Mouse (Mus musculus) left cerebral cortex, adult 2 months (tissue): ENCODE results near the gene Pik3cb. TPM values are rescaled to one million over a fixed set of nuclear protein-coding genes. Genes with fewer than 3 reads are reported as not detected.

Experiments
- DNase-seq, 2 experiments: peaks; one replicate each; pipeline ENCODE4 v3.0.0; 2021 to 2022; ENCODE audit warnings: low spot score in 2 of 2, mixed read lengths in 1 of 2; ENCODE audit errors: extremely low spot score in 1 of 2
- H3K27ac ChIP-seq: fragments of 200-600 bp; 2 replicates; pipeline ENCODE4 v1.8.1; 2022
- H3K4me3 ChIP-seq: fragments of 200-600 bp; 2 replicates; pipeline ENCODE4 v1.8.1; 2022
- CTCF ChIP-seq: fragments of 200-600 bp; IDR thresholded peaks from 2 replicates; pipeline ENCODE4 v1.8.1; 2022; ENCODE audit warnings: antibody characterized with exemption, mild to moderate bottlenecking, moderate library complexity
- intact Hi-C: fragments of 180-260 bp; cut with DNase I; formaldehyde crosslinking; loops from one replicate; pipeline ENCODE4 v1.15.1; 2025
- long read RNA-seq, 2 experiments: library from polyadenylated mRNA; stranded (forward); transcript quantifications; one replicate each; pipeline ENCODE4 v2.0.0; 2021; ENCODE audit warnings: borderline mapping rate in 2 of 2
- total RNA-seq, 2 experiments: library from RNA; stranded (reverse); gene quantifications; 2 replicates each; pipeline ENCODE4 v1.2.3; 2021

The Pik3cb gene
- 10 to 100 TPM; 23.5 to 25.6 TPM for total RNA-seq
- long read RNA-seq, experiment 1, full-length matches to known transcripts, result 38 of 67 reads
- long read RNA-seq, experiment 1, partial matches to known transcripts, result 3 of 67 reads
- long read RNA-seq, experiment 1, other reads (novel, unspliced or antisense), result 26 of 67 reads
- long read RNA-seq, experiment 2, full-length matches to known transcripts, result 28 of 58 reads
- long read RNA-seq, experiment 2, partial matches to known transcripts, result 2 of 58 reads
- long read RNA-seq, experiment 2, other reads (novel, unspliced or antisense), result 28 of 58 reads

GRCm38 (mm10) chr9:99140063-99140882 lies at the start of gene Pik3cb:
TSS of gene Pik3cb (minus strand) at chr9:99140621.
- Histone ChIP-seq H3K27ac (peak within 1 kb of the TSS; percentile 92), H3K4me3 (peak within 1 kb of the TSS; percentile 85)
- TF ChIP-seq CTCF, result no peak
- intact Hi-C loops, result loop anchor here (1.0 to 5.0 kb wide), 3 partner anchors 82 to 297 kb away; partner anchors contain the start of genes Cep70 and Mras
- peak; percentile 97 to 99 for DNase-seq

- H3K27ac ChIP-seq, result no peak overlapping the region
- no peak for DNase-seq
- H3K4me3 ChIP-seq, result no peak overlapping the region
- intact Hi-C loops, result no loop called here
- no peak for TF ChIP-seq CTCF
Observed at GRCm38 (mm10) chr9:99183043-99183670, 42.7 kb upstream of the Pik3cb start.

GRCm38 (mm10) chr9:99182121-99182520 lies 41.7 kb upstream of the Pik3cb start:
- Histone ChIP-seq H3K27ac (no peak overlapping the region), H3K4me3 (no peak overlapping the region)
- DNase-seq, result no peak
- TF ChIP-seq CTCF, result no peak
- intact Hi-C loops, result no loop called here

- intact Hi-C loops, result no loop called here
- Histone ChIP-seq H3K27ac (no peak overlapping the region), H3K4me3 (no peak overlapping the region)
- DNase-seq, result no peak
- TF ChIP-seq CTCF, result no peak
Observed at GRCm38 (mm10) chr9:99180272-99180671, 39.9 kb upstream of the Pik3cb start.

- no peak overlapping the region for H3K4me3 ChIP-seq
- no peak for DNase-seq
- intact Hi-C loops, result no loop called here
- H3K27ac ChIP-seq, result no peak overlapping the region
- TF ChIP-seq CTCF, result no peak
Observed at GRCm38 (mm10) chr9:99178736-99179135, 38.3 kb upstream of the Pik3cb start.

GRCm38 (mm10) chr9:99175774-99176173 lies 35.4 kb upstream of the Pik3cb start:
- H3K27ac ChIP-seq, result no peak overlapping the region
- H3K4me3 ChIP-seq, result no peak overlapping the region
- DNase-seq, result no peak
- intact Hi-C loops, result no loop called here
- TF ChIP-seq CTCF, result no peak

GRCm38 (mm10) chr9:99172811-99173210 lies 32.4 kb upstream of the Pik3cb start:
- no peak for TF ChIP-seq CTCF
- intact Hi-C loops, result no loop called here
- no peak overlapping the region for H3K27ac ChIP-seq
- H3K4me3 ChIP-seq, result no peak overlapping the region
- no peak for DNase-seq

GRCm38 (mm10) chr9:99171186-99171585 lies 30.8 kb upstream of the Pik3cb start:
- no peak for TF ChIP-seq CTCF
- Histone ChIP-seq H3K4me3 (no peak overlapping the region), H3K27ac (no peak overlapping the region)
- intact Hi-C loops, result no loop called here
- no peak for DNase-seq

- DNase-seq, result no peak
- intact Hi-C loops, result no loop called here
- Histone ChIP-seq H3K4me3 (no peak overlapping the region), H3K27ac (no peak overlapping the region)
- TF ChIP-seq CTCF, result no peak
Observed at GRCm38 (mm10) chr9:99169029-99169428, 28.6 kb upstream of the Pik3cb start.

GRCm38 (mm10) chr9:99166946-99167345 lies 26.5 kb upstream of the Pik3cb start:
- TF ChIP-seq CTCF, result no peak
- DNase-seq, result no peak
- intact Hi-C loops, result no loop called here
- Histone ChIP-seq H3K27ac (no peak overlapping the region), H3K4me3 (no peak overlapping the region)

GRCm38 (mm10) chr9:99165956-99166355 lies 25.5 kb upstream of the Pik3cb start:
- no peak for TF ChIP-seq CTCF
- Histone ChIP-seq H3K27ac (no peak overlapping the region), H3K4me3 (no peak overlapping the region)
- intact Hi-C loops, result no loop called here
- DNase-seq, result no peak

GRCm38 (mm10) chr9:99164664-99165226 lies 24.3 kb upstream of the Pik3cb start:
- no peak overlapping the region for H3K4me3 ChIP-seq
- TF ChIP-seq CTCF, result no peak
- intact Hi-C loops, result no loop called here
- no peak overlapping the region for H3K27ac ChIP-seq
- no peak for DNase-seq
